ENCODE assay signal across 19 mouse cellular contexts in the genomic region with DNA sequence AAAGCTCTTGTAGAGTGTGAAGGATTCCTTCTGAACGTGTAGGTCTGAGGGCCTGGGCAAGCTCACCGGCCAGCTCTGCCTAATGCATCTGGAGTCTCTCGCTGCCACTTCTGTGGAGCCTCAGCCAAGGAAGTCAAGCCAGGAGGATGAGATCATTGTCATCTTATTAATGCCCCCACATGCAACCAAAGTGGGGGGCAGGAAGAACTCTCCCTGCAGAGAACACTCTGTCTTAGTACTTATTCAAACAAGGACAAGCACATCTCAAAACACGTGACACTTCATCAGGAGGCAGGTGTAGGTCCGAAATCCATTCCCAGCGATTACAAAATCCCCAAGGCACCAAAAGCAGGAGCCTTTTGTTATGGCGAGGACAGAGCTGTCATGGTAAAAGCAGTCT.
"Had no signal": no experiment of that assay in that cellular context is flagged by ENCODE, and none has a peak within 500 bp of the region (broad histone marks: within the 10 kb centered on the region; RNA-seq: fewer than 3 reads in every experiment).

No protein-coding gene starts in this region.

- H3K4me1 ChIP-seq: liver, embryonic 13.5 days; liver, embryonic 15.5 days; lung, embryonic 15.5 days; midbrain, embryonic 10.5 days; midbrain, embryonic 13.5 days; neural tube, embryonic 13.5 days; neural tube, embryonic 15.5 days had no signal

- DNase-seq: liver, embryonic 13.5 days; liver, postnatal 0 days; retina, postnatal 1 day; right cerebral cortex, adult 18-20 months; right cerebral cortex, postnatal 25 days; right cerebral cortex, postnatal 4 days; spleen, adult 18-20 months; thymus, adult 18-20 months; thymus, postnatal 14 days; thymus, postnatal 36 days had no signal

- H3K27ac ChIP-seq: liver, embryonic 13.5 days; liver, embryonic 15.5 days; lung, embryonic 15.5 days; midbrain, embryonic 10.5 days; midbrain, embryonic 13.5 days; neural tube, embryonic 13.5 days; neural tube, embryonic 15.5 days had no signal

- H3K9me3 ChIP-seq: liver, embryonic 13.5 days; liver, embryonic 15.5 days; lung, embryonic 15.5 days; midbrain, embryonic 10.5 days; midbrain, embryonic 13.5 days; neural tube, embryonic 13.5 days; neural tube, embryonic 15.5 days had no signal

- H3K36me3 ChIP-seq: liver, embryonic 13.5 days; liver, embryonic 15.5 days; lung, embryonic 15.5 days; midbrain, embryonic 10.5 days; midbrain, embryonic 13.5 days; neural tube, embryonic 13.5 days; neural tube, embryonic 15.5 days had no signal

- H3K27me3 ChIP-seq: liver, embryonic 13.5 days; liver, embryonic 15.5 days; lung, embryonic 15.5 days; midbrain, embryonic 13.5 days; neural tube, embryonic 13.5 days; neural tube, embryonic 15.5 days had no signal

- H3K9ac ChIP-seq: liver, embryonic 13.5 days; liver, embryonic 15.5 days; liver, postnatal 0 days; lung, embryonic 15.5 days; midbrain, embryonic 13.5 days; neural tube, embryonic 13.5 days; neural tube, embryonic 15.5 days had no signal

- H3K4me2 ChIP-seq: liver, embryonic 11.5 days; liver, embryonic 13.5 days; liver, embryonic 15.5 days; lung, embryonic 15.5 days; midbrain, embryonic 13.5 days; neural tube, embryonic 13.5 days; neural tube, embryonic 15.5 days had no signal

- H3K4me3 ChIP-seq: liver, embryonic 13.5 days; liver, embryonic 15.5 days; lung, embryonic 15.5 days; midbrain, embryonic 10.5 days; midbrain, embryonic 13.5 days; myocyte; neural tube, embryonic 13.5 days; neural tube, embryonic 15.5 days had no signal

- ATAC-seq: liver, postnatal 0 days; midbrain, embryonic 13.5 days; midbrain, embryonic 16.5 days had no signal
